Mouse (Mus musculus) urinary bladder, postnatal 10 days (tissue): ENCODE data around the gene Slc36a3.
"Not testable (repeated sequence)": the region's sequence is repeated elsewhere in the genome, so short reads cannot be mapped to it uniquely, and the experiment has no call there.

Experiments used
- DNase-seq: peaks from one replicate; pipeline ENCODE4 v3.0.0; 2022; ENCODE audit warnings: low spot score

The Slc36a3 gene

DNA sequence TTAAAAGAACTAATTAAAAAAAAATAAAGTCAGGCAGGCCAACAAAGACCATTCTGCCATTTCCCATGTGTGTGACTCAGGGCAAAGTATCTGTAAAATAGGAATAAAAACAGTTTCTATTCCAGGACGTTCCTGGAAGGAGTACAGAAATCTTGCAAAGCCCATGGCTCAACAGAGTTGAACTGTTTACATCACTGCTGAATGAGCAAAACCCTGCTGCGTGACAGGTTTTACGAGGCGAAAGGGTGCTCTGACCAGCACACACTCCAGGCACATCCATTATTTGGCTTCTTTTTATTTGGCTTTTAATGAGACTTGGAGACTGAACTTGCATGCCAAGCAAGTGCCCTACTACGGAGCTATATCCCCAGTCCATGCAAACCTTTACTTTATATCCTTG is 7.5 kb downstream of the Slc36a3 start:
- no peak for DNase-seq

DNA sequence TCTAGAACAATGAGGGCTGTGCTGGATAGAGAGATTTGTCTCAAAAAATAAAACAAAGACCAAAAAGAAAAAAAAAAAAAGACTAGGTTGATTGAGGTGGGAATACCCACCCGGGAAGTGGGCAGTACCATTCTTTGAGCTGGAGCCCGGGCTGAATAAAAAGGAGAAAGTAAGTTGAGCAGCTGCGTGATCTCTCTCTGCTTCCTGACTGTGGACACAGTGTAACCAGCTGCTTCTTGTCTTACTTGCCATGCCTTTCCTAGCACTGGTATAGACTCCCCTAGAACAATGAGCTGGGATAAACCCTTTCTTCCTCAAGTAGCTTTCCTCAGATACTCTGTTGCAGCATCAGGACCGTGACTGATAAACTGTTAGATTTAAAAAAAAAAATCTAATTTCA is 10.0 kb downstream of the Slc36a3 start:
- no peak for DNase-seq

DNA sequence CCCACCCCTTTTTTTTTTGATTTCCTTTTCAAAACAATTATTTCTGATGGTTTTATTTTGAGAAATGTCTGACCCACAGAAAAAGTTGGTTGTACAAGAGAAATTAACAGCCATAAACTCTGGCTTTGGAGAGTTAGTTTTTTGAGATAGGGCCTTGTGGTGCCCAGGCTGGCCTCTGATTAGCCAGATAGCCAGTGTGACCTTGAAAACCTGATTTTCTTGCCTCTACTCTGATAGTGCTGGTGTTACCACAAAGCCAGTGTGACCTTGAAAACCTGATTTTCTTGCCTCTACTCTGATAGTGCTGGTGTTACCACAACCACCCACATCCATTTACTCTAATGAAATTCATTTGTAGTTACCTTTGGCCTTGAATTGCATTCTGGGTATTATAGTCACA is 13.9 kb downstream of the Slc36a3 start:
- DNase-seq, result no peak

DNA sequence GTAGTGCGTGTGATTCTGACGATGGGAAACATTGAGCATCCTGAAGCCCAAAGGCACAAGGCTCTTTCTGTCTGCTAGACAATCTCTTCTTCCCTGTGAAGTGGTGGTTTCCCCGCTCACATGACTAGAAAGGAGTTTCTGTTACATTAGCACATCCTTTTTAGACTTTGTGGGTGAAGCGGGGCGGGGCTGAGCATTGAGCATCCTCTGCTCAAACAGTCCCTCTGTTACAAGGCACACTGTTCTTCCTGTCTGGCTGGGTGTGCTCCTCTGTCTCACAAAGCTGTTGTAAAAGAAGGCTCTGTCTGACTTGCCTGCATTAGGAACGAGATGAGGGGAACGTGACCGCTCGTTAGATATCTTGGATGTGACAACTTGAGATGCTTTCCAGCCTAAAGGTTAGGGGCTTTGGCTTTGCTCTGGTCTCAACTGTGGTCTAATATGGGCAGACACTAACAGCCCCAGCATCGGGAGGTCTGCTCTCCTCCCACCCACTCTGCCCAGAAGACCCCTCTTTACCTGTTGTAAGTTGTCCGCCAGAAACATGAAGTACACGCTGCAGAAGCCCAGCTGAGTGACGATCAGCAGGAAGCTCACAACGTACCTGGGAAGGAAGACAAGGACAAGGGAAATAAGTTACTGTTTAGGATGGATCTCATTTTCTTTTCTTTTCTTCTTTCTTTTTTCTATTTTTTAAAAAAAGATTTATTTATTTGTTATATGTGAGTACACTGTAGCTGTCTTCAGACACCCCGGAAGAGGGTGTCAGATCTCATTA is 14.5 kb downstream of the Slc36a3 start:
- no peak for DNase-seq

DNA sequence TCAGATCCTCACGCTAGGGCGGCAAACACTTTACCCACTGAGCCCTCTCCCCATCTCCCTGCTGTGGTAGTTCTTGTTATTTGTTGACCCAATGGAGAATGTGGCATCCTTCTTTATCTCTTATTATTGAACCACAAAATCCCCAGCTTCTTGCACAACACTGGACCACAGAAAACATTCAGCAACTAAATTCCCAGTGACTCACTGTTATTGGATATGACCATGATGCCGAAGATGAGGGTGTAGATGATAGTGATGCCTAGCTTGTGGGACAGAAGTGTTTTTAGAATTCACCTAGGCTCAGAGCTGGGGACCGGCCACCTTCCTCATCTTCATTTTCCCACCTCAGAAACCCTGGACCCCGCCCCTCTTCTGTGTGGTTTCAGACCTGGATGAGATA is 16.6 kb downstream of the Slc36a3 start:
- no peak for DNase-seq

DNA sequence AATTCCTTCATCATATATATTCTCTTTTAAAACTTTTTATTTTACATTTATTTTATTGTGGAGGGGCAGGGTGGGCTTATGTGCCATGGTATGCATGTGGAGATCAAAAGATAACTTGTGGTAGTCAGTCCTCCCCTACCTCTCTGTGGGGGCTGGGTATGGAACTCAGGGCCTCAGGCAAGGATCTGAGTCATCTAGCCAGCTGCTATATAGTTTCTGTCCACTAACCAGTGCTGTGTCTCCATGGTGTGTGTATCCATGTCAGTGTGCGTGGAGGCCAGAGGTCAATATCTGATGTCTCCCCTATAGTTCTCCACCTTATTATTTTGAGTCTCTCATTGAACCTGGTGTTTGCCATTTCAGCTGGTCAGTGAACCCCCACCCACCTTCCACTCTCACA is 17.1 kb downstream of the Slc36a3 start:
- DNase-seq, result no peak

DNA sequence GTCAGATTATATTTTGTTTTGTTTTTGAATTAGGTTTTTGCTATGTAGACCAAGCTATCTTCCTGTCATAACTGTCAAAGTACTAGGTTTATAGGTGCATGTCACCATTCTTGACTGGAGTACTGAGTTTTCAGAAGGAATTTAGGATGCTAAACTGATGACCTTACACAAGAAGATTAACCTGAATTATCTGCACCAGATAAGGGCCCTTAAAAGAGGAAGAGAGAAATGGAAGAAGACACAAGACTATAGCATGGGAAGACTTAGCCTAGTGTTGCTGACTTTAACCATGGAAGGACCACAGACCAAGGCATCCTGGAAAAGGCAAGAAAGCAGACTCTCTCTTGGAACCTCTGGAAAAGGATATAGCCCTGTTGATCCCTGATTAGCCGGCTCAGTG is 18.3 kb downstream of the Slc36a3 start:
- no peak for DNase-seq

DNA sequence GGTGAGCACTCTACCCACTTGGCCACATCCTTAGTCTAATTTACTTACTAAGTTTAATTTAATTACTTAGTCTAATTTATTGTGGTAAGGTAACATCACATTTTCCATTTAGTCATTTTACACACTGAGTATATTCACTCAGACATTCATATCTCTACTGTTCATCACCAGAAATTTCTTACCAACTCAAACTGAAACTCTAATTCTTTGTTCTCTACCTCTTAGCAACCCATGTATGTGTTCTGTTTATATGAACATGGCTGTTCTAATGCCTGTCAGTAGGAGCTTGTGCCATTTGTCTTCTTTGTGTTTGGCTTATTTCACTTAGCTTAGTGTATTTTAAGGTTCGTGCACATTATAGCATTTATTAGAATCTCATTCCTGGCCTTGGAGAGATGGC is 19.6 kb downstream of the Slc36a3 start:
- DNase-seq, result no peak

DNA sequence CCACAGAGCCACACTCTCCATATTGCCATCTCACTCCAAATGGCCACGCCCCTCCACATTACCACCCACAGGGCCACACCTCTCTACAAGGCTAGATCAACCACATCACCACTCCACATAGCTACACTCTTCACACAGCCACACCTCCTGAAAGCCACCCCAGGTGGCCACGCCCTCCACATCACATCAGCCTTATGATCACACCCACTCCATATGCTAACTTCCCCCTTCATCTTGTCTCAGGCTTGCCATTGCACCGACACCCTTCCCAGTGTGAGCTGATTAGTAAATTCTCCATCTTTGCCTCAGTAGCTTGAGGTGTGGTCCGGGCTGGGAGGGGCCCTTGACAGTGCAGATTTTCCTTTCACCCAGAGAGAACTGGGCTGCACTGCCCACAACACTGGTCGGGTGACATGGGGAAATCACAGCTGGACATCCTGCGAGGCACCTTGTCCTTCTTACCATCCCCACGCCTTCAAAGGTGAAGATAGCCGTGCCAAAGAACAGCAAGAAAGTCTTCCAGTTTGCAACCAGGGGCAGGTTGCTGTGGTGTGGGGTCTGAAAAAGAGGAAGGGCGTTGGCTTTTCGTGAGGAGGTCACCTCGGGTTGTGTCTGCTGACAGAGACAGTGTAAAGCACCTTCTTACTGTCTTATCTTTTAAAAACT is 20.3 kb downstream of the Slc36a3 start:
- no peak for DNase-seq

DNA sequence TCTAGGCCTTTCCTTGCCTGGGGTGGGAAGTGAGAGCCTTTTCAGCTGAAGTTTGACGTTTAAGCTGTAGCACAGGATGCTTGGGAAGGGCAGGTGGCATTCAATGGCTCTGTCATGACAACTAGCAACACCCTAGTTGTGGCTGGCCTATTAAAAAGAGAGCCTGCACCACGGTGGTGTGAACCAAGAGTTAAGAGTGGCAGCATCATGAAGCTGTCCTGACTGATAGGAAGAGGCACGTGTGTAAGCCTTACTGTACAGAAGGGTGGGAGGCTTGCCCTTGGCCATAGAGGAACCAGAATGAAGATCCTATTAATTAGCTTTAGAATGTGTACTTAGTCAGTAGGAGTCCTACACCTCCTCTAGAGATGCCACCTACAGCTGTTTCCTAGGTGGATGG is 23.1 kb downstream of the Slc36a3 start:
- no peak for DNase-seq

DNA sequence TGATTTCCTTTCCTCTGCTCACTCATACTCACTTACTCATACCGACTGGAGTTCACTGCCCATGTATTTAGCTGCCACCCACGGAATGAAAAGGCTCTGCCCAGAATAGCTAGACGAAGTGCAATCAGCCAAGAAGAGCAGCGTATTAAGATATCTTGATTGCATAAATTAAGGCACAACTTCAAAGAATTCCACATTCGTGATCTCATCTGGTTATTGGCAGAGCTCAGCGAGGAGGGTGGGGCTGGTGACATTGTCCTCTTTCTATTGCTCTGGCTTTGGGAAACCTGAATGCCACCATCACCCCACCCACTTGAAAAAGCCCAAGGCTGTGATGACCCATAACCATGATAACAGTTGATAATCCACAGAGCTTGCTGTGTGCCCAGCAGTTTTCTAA is 23.6 kb downstream of the Slc36a3 start:
- no peak for DNase-seq

DNA sequence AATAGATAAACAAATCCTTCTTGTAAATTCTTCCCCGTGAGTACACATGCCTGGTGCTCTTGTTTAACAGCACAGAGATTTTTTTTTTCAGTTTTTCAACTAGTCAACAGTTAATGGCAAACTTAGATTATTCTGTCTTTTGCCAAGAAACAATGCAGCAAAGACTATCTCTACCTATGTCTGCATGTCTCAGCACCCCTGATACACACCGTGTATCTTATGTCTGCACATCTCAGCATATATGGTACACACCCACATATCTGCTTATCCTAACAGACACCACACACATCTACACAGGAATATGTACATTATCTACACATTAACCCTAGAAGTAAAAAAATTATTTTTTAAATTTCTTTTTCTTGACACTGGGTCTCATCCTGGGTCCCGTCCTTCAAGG is 24.8 kb downstream of the Slc36a3 start:
- no peak for DNase-seq

DNA sequence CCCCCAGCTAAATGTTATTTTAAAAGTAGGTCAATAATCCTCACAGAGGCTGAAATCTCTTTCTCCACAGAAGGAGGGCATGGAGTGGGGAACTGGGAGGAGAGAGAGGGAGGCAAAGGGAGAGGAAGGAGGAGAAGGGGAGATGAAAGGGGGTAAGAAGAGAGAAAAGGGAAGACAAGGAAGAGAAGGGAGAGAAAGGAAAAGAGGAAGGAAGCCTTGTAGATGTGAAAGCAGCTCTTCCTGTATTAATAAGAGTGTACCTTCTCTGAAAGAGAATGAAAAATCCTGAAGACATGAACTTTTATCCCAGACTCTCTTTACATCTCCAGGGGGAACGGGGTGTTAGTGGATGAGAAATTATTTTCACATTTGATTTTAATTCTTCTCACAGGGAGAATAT is 30.1 kb downstream of the Slc36a3 start:
- DNase-seq, result no peak

DNA sequence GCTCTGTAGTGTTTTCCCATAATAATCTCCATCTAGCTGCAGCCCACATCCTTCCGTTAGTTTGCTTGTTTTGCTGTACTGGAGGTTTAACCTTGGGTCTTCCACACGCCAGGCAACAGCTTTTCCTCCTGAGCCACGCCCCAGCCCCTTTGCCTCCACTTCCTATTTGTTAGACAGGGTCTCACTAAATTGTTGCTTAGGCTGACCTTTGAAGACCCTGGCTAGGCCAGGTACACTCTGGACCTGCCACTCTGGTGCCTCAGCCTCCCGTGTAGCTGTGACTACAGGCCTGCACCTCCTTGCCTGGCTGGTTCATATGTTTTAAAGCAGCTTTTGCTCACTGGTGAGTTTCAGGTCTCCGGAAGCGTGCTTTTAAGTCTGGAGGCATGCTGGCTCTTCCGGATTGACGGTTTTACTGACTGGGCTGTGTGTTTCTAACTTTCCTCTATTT is 30.7 kb downstream of the Slc36a3 start:
- no peak for DNase-seq

DNA sequence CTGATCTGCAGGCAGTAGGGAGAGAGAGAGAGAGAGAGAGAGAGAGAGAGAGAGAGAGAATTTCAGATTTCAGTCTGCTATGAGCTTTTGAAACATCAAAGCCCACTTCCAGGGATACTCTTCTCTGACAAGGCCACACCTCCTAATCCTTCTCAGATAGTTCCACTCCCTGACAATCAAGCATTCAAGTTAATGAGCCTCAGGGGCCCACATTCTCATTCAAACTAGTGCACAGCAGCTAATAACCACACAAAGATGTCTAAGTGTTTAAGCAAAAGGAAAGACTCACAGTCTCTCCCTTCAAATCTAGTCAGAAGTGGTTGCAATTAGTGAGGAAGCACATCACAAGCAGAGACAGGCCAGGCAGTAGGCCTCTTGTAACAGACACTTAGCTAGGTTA is 31.2 kb downstream of the Slc36a3 start:
- no peak for DNase-seq

DNA sequence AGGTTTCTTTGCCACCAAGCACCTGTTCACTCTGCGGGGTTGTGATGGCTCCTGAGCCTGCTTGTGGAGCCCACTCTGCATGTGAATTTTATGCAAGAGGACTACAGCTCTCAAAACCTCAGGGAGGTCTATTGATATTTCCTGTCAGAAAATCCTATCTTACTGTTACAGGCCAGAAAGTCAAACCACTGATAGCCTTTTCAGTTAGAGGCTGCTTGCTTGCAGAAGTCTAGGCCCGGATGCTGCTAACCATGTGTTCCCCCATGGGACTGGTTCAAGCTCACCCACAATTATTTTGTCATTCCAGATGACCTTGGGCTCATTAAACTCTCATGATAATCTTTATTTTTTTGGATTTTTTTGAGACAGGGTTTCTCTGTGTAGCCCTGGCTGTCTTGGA is 34.5 kb downstream of the Slc36a3 start:
- DNase-seq, result no peak

DNA sequence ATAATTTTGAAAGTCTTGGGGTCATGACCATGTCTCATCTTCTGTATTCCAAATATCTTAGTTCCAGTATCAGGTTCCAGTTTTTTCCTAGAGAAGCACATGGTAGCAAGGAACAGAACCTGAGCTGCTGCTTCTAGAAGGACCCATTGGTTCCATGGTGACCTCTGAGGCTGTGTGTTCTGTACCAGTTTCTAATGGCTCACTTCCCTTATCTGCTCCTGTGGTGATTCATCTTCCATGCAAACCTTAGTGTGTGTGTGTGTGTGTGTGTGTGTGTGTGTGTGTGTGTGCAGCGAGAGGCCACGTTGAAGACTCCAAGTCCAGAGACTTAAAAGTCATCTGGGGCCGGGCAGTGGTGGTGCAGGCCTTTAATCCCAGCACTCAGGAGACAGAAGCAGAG is 35.5 kb downstream of the Slc36a3 start:
- no peak for DNase-seq

DNA sequence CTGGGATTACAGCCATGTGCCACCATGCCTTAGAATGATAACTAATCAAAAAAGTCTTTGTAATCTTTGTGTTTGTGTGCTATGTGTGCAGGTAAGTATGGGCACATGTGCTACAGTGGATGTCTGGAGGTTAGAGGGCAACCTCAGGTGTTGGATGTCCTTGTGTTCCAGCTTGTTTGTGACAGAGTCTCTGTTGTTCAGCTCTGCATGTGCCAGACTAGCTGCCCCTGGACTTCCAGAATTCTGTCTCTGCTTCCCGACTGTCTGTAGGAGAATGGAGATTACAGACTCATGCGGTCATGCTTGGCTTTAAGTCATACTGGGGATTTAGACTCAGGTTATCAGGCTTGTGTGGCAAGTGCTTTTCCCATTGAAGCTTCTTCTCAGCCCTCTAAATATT is 37.2 kb downstream of the Slc36a3 start:
- no peak for DNase-seq

DNA sequence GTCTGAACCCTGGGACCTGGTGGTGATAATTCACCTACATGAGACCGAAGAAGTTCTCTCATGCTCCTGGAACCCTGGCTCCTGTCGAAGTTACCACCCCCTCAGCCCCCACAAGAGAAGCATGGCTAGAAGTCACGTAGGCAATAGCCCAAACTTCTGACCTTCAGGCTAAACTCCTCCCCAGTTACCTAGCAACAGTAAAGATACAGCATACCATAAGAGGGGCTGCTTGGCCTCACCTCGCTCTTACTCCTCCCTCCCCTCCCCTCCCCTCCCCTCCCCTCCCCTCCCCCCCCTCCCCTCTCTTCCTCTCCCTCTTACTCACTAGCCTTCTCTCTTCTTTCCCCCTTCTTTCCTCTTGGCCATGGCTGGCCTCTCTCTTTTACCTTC is 37.7 kb downstream of the Slc36a3 start:
- DNase-seq, result not testable (repeated sequence)

DNA sequence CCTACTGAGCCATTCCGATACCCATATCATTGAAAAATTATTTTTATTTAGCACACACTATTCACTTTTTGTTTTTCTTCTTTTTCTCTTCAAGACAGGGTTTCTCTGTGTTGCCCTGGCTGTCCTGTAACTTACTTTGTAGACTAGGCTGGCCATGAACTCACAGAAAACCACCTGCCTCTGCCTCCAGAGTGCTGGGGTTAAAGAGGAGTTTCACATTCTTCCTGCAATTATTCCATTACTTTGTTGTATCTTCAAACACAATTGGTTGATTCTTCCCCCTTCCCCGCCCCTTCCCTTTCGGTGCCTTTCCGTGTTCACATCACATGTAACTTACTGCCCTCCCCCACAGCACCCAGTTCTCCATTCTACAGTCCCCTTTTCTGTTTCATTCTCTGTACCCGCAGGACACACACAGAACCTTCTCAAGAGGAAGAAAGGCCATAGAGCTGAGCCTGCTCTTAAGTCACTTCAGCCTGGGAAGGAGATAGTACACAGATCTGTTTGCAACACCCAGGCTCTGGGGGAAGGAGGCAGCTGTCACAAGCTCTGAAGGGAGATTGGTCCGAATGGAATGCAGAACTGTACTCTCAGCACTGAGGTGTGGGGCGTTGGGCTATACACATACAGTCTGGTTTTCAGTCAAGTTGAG is 38.2 kb downstream of the Slc36a3 start:
- no peak for DNase-seq

DNA sequence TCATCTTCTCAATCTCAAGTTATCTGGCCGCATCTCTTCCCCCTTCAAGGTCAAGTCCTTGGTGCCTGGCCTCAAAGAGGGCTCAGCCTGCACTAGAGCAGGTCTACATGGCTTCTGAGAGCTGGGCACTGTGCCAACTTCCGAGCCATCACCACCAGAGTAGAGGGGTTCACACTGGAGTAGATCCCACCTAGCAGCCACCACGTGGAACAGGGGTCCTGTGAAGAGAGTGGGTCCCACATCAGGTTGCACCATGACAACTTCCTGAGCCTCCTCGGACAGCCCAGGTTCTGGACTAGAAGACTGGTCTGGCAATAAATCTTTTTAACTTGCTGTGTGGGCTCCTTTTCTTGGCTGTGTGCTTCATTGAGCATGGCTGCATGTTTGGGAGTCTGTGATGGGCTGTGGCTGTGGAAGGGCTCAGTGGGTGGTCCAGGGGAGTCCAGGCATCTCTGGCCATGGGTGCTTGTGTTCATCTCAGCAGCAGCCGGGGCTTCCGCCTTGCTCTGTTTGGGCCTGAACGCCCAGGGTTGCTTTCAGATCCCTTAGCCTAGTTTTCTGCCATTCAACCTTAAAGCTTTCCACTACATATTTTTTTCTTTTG is 40.8 kb downstream of the Slc36a3 start:
- DNase-seq, result no peak

DNA sequence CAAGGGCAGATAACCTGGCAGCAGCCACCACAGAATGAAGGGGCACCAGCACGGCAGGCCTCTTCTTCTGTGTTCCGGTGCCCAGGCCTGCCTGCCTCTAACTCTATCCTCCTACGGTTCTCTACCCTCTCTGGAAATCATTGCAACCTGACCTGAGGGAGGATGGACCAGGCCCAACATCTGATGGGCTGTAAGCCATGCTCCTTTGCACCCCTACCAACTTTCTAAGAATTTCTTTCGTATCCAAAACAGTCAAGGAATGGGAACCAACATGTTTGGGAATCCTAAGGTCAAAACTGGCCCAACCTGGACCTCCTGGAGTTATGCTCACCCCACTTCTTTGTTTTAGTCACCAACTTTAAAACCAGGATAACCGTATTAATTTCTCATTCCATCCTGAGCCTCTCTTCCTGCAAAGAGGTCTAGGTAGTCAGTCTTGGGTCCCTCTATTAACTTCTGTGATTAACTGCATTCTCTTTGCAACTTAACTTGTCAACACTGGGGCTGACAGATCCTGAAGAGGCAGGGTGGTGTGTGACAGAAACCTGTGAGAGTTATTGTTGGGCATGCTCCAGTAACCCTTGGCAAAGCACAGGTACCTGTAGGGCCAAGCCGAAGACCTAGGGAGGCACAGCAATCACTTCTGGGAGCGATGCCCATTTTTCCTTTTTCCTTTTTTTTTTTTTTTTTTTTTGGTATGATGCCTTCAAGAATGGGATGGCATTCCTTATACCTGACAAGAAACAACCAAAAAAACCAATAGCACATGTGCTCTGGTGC is 41.8 kb downstream of the Slc36a3 start:
- DNase-seq, result no peak
